Mouse (Mus musculus) monocyte, adult 2 months (primary cell): Measurements from ENCODE around the gene Samd1.

Source experiments
- DNase-seq, 2 experiments: peaks; one replicate each; pipeline ENCODE4 v3.0.0; 2022; ENCODE audit warnings: low spot score in 2 of 2, low read depth in 1 of 2

Gene Samd1

DNA sequence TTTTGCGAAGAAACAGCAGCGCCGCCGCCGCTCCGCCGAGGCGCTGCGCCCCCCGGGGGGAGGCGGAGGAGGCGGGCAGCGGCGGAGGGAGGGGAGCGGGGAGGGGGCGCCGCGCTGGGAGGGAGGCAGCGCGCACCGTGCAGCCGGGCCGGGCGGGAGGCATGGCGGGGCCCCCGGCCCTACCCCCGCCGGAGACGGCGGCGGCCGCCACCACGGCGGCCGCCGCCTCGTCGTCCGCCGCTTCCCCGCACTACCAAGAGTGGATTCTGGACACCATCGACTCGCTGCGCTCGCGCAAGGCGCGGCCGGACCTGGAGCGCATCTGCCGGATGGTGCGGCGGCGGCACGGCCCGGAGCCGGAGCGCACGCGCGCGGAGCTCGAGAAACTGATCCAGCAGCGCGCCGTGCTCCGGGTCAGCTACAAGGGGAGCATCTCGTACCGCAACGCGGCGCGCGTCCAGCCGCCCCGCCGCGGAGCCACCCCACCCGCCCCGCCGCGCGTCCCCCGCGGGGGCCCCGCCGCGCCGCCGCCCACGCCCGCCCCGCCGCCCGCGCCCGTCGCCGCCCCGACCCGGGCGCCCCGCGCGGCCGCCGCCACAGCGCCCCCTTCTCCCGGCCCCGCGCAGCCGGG is at the start of gene Samd1:
Gene Samd1 (plus strand): TSS at position 162 of the 631 bp plus-strand sequence.
- DNase-seq, result no peak

DNA sequence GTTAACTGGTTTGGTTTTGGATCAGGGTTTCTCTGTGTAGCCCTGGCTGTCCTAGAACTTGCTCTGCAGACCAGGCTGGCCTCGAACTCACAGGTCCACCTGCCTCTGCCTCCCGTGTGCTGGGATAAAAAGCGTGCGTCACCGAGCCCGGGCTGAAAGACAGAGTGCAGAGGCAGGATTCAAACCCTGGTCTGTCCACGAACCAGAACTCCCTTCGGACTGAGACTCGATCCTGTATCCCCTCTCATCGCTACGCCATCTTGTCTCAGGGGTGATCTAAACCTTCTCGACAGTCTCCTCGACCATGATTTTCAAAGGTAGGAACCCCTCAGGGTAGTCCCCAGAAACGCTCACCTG is 42.7 kb upstream of the Samd1 start:
- DNase-seq, result no peak

DNA sequence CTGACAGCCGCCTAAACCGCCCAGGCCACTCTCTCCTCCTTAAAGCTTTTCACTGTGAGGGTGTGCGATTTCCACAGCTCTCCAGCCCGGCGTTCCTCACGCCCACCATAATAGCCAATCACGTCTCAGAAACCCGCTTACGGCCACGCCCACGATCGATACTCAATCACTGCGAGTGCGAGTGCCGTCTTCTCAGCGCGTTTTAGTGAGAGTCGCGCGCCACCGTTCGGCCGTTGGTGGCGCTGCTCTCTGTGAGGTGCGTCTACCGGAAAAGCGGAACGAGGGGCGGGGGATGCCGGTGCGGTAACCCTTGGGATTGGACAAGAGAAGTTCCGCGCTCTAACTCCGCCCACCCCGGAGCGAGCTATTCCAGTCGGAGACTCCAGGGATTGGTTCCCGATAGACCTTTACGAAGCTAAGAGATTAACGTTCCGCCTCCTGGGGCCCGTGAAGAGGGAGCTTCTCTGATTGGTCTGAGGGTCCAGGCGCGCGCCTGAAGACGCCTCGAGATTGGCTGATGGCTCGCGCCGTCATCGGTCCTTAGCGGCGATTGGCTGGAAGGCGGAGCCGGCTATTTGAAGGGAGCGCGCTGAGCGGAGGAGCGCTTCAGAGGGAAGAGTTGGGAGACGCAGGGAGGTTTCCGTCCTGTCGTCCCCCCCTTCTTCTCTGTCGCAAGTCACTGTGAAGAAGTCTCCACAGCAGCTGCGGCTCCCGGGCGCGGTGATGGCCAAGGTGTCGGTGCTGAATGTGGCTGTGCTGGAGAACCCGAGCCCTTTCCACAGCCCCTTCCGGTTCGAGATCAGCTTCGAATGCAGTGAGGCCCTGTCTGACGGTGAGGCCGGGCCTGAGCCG is 42.1 kb upstream of the Samd1 start, which contains the start of the genes Gm10644 and Asf1b:
Gene Gm10644 (minus strand): TSS at position 100 of the 852 bp plus-strand sequence.
Gene Asf1b (plus strand): TSS at position 402 of the 852 bp plus-strand sequence.
- DNase-seq, result peak; percentile 93 to 97

DNA sequence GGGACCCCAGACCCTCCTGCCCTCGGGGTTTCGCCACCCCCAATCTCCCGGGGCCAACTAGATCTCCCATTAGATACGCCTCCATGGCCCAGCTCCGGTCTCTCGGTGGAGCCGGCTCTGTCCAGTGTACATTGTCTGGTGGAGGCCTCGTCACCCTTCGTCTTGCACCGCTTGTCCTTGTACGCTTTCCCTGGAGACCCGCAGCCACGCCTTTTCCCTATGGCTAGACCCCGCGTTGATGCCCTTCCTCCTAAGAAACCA is 41.6 kb upstream of the Samd1 start:
- no peak for DNase-seq

DNA sequence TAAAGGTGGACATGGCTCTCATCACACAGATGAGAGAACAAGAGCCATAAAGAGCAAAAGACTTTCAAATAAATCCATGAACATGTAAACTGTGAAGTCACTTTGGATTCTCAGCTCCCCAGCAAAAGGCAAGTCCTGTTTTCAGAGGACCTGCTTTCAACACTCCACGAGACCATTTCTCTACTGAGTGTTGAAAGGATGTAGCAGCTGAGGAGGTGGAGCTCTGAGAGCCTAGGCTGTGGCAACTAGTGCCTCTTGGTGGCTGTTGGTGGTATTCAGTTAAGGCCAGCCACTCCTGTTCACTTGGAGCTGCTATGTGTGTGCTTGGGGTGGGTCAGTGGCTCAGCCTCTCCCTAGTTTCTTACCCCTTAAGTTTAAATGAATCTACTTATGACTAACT is 40.7 kb upstream of the Samd1 start:
- DNase-seq, result no peak

DNA sequence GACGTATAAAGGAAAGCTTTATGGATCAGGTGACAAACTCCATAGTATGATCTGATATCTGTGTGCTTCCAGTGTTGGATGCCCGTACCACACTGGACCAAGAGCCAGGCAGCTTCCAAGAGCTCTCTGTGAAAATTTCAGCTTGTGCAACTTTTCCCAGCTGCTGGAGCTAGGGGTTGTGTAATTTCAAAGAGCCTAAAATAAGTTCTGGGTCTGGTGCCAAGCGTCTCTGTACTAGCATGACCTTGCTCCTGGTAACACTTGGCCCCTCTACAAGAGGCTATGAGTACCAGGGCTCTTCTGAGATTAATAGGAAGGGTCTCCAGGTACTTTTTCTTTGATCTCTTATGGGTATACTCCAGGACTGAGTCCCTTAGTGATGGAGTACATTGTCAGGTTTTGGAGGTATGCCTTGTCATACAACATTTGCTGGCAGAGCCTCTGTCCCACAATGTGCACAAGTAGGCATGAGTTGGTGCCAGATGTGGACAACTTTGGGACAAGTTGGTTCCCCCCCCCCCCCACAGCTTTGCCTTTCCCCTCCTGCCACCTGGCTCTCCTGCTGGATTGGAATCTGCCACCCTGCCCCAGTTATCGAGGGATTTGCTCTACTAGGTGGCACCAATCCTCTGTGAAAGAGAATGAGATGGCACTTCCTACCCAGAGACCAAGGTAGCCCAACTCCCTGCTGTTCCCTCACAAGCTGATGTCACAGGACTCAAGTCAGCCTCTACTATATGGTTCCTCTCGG is 33.3 kb upstream of the Samd1 start:
- no peak for DNase-seq

DNA sequence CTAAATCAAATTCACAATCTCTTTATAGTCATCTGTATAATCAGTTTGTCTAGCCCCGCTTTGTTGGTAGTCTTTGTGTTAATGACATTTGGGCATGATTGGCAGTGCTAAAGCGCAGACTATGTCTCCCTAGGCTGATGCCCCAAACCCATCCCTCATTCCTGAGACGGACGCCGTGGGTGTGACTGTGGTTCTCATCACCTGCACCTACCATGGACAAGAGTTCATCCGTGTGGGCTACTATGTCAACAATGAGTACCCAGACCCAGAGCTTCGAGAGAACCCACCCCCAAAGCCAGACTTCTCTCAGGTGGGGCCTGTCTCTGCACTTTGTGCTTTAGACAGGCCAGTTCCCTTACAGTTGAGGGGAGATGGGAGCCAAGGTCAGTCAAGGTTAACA is 29.8 kb upstream of the Samd1 start:
- DNase-seq, result no peak

DNA sequence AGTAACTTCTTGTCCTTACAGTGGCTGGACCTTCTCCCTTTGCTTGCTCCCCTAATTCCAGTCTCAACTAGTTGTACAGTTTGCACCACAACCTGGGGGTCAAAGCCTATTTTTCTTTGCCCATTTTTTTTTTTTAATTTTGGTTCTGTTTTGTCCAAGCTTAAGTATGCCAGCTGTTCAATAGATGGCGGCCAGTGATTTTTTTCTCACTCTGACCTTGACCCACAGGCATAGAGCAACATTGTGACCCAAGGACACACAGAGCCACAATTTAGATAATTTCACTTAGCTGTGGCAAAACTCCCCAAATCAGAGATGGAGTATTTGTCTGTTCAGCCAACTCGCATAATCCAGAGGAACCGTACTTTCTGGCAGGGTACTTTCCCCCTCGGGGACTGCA is 26.4 kb upstream of the Samd1 start:
- no peak for DNase-seq

DNA sequence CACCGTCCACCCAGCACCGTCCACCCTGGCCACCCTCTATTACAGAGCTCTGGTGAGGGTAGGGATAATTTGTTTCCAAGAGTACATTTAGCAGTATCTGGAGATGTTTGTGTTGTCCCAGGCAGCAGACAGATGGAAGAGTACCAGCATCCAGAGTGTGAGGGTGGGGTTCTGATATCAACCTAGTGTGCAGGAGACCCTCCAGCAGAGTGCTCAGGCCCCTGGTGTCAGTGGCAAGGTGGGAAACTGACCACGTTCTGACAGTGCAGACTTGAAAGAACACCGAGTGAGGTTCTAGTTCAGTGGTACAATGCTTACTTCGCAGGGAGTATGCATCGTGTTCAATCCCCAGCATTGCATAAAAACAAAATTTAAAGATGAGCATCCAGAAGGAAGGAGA is 25.8 kb upstream of the Samd1 start:
- no peak for DNase-seq

DNA sequence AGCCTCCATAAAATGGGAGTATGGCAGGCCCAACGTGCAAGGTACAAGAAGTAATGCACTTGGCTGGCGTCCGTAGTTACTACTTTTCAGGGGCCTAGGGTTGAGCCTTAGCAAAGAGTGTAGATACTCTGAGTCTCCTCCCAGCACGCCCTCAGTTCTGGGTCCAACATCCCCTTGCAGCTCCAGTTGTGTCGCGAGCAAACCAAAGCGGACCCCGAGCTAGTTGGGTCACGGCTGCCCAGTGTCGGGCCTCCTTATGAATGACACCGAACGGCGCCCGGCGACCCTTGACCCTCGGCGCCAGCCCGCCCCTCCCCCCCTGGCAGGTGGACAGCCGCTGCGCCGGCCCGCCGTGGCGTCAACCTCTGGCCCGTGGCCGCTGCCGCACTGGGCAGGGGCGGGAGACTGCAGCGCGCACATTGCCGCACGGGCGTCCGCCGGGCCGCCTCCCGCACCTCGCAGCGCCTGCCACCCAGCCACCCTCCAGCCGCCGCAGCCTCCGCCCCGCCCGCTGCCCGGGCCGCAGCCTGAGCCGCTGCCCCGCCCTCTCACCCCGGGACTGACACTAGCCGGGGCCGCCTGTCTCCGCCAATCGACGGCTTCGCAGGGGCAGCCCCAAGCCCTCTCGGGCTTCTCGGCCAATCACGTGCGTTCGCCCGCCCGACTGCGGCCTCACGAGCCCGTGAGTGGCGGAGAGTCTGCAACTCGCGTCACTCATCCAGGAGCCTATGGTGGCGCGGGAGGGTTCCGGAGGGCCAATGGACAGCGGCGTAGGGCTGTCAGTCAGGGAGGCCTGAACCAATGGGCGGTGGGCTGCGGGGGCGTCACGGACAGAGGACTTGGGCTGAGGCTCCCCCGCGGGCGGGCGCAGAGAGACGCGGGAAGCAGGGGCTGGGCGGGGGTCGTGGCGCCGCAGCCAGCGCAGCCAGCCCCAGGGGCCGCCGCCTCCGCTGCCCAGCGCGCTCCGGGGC is 25.0 kb upstream of the Samd1 start, which contains the start of gene Prkaca:
Gene Prkaca (plus strand): TSS at position 844 of the 971 bp plus-strand sequence.
- DNase-seq, result peak; percentile 94 to 95

DNA sequence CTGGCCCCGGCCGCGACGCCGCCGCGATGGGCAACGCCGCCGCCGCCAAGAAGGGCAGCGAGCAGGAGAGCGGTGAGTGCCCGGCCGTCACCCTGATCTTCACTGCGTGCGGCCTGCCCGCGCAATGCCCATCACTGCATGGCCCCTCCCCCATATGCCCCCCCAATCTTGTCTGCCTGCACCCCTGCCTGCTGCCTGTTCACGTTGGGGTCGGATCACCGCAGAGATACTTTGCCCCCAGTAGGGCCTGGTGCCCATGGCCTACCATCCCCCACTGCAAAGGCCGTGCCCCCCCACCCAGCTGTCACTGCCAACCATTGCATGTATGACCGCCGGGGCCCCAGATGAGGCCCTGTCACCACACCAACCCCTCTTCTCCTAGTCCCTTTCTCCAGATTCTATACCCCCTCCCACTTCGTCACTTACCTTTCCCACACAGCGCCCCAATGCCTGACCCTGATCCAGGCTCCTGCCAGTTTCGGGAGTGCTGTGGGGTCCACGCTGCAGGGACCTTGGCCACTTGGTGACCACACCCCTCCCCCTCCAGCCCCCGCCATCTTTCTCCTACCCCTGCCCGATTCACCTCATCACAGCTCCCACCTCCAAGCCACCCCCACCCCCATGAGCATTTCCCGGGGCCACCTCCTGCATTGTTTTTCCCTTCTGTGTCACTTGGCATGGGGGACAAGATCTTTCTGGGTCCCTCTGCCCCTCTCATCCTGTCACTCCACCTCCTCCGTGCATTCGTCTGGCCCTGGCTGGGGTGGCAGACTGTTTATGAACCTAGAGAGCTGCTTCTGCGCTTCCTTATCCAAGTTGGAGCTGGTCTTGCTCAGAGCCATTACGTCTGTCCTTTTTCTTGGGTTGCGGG is 24.1 kb upstream of the Samd1 start:
- DNase-seq, result no peak

DNA sequence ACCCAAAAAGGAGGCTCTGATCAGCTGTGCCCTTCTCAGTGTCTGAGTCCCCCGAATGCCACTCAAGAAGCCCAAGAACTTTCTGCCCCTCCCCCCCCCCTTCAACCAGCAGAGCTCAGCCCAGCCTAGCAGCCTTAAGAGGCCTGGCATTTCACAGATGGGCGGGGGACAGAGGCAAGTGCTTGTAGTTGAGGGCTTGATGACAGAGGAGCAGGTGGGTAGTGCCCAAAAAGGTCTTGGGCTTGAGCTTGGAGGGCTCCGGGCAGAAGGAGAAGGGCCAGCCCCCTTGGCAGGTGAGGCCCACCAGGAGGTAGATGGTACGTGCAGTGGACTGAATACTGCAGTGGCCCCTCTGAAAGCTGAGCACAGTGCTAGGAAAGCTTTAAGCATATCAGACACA is 23.0 kb upstream of the Samd1 start:
- no peak for DNase-seq

DNA sequence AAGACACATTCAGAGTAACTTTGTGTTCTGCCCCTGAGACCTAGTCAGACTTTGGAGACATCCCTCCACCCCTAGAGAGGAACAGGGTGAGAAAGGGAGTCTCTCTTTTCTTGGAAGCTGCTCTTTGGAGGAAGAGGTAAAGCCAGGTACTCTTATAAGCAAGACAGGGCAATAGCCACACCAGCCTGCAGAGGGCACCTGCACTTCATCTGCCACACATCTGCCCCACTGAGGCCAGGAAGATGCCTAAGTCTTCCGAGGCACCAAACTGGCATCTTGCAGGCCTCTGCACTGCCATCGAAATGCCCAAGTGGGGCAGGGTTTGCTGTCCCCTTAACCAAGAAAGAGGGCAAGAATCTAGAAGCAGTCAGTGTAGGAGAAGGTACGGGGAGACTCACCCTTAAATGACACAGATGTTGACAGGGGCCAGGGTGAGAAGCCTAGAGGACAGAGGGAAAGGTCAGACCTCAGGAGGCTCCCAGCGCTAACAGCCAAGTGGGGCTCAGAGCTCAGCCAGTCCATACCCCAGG is 21.3 kb upstream of the Samd1 start:
- no peak for DNase-seq

DNA sequence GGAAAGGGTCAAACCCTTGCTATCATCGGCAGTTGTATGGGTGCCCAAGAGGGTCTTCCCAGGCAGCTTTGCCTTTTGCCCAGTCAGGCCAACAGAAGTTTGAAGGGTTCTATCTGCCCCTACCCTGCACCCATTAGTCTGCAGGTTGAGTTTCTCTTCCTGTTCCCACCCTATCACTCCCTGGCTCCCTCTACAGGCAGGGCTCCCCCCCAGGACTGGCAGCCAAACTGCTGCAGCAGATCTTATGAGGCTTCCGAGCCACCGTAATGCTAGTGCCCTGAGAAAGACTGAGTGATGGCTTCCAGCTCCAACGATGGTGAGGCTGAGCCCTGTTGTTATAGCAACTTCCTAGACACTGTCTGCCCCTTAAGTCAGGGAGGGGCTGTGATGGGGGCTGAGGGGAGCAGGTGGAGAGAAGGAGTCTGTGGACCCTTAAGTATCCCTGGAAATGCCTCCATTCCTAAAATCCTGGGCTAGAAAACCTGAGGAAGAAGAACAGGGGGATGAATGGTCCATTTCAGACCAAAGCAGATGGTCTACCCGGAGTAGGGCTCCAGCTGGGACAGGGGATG is 20.6 kb upstream of the Samd1 start:
- no peak for DNase-seq

DNA sequence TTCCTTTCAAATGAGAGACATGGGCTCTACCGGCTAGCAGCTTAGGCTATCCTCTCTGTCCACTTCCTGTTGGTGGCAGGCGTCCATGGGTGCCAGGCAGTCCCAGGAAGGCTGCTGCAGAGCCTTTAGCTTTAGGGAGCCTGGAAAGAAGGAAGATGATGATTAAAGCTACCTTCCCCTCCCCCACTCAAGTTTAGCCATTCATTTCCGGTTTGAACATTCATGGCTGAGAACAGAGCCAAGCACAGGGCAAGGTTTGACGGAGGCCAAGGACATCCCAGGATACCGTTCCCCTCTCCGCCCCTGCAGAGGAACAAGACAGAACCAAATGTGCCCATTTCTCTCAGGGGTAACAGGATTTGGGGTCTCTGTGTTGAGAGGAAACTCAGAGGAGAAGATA is 19.8 kb upstream of the Samd1 start:
- no peak for DNase-seq

DNA sequence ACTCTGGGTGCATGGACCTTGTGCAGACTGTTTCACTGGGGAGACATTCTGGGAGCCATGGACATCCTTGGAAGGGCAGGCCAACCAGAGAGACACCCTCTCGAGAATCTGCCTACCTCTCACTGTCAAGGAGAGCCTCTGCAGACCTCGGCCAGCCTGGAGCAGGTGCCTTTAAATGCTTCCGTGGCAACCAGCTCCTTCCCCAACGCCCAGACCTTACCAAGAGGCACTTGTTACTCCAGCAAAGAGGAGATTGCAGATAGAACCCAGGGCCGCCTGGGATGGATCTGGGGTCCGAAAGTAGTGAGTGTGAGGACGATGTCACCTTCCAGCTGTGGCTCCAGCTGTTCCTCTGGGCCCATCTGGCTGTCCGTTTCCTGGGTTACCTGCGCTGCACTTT is 19.3 kb upstream of the Samd1 start:
- no peak for DNase-seq

DNA sequence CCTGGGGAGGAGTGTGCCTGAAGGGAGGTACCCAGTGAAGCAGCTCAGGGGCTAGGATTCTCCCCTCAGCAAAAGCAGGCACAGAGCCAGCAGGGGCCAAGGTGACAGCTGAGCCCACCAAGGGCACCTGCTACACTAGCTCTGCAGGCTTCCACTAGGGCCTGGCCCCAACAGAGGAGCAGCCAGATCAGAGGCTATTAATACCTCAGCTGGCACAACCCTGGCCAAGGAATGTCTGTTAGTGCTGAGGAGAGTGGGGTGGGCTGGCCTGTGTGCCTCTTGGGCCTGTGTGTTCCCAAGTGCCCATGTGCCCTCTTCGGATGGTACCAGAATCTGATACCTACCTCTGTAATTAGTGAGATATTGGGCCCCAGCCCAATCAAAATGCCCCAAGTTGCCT is 17.2 kb upstream of the Samd1 start:
- DNase-seq, result no peak

DNA sequence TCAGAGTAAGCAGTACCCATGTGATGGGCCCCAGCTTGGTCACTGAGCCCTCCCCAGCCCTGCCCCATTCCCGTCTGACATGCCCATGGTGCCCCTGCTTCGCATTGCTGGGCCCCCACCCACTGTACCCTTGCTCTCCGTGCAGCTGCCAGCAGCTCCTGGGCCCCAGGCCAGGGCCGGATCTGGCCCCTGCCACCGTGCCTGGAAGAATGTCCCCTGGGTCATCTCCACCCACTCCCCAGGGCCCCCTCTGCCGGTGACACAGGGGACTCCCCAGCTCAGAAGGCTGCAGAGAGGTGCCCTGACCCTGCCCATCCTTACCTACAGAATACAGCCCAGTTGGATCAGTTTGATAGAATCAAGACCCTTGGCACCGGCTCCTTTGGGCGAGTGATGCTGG is 16.6 kb upstream of the Samd1 start:
- DNase-seq, result no peak

DNA sequence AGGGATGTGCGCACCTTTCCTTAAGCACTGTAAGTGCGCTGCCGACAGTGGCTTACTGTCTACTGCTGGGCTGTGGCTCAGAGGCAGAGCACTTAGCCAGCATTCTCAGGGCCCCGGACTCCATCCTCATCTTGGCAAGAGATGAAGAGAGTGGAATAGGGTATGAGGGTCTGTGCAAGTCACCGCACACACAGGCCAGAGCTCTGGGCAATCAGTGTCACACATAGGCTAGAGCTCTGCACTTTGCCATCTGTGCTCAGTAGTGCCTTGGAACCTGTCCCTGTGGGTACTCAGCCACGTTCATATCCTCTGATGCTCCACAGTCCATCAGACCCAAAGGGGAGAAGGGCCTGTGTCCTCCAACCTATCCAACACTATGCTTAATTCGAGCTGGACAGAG is 15.9 kb upstream of the Samd1 start:
- no peak for DNase-seq
